9 mouse cellular contexts compared by ENCODE assay signal in the genomic region with DNA sequence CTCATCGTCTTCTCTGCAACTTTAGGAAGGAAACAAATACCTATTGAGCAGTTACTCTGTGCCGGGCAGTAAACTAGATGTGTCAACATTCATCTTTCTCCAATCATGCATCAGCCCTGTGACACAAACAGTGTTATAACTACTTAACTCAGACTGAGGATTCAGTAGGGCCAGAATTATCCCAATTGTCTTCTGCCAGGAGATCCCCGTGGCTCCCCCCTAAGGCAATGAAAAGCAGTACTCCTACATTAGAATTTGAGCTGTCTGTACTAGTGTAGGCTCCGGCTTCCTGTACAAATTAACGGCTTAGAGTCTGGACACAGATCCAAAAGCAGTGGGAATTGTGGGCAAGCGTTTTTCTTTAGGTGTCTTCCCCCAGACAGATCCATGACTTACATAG. TPM values are rescaled to one million over a fixed set of nuclear protein-coding genes. Genes with fewer than 3 reads are reported as not detected.
DNase-seq lines count a peak whose midpoint lies in the region; ATAC-seq lines count a peak whose summit lies in the region.
"Had no signal": no experiment of that assay in that cellular context is flagged by ENCODE, and none has a peak within 500 bp of the region (broad histone marks: within the 10 kb centered on the region; RNA-seq: fewer than 3 reads in every experiment).

No protein-coding gene starts in this region.

- no peak overlapping the region for H3K27ac ChIP-seq in kidney, embryonic 14.5 days (ENCODE audit: low read depth, low read length)
- no peak overlapping the region for H3K27ac ChIP-seq in embryonic facial prominence, embryonic 12.5 days
- H3K27ac ChIP-seq in intestine, embryonic 14.5 days (ENCODE audit: low read depth): no peak overlapping the region
- H3K27ac ChIP-seq in midbrain, embryonic 14.5 days (replicated peaks; ENCODE audit: low read depth, low read length): no peak overlapping the region

- H3K4me2 ChIP-seq in kidney, embryonic 14.5 days (replicated peaks; ENCODE audit: low read depth, low read length): peak overlapping the region; percentile 74
- H3K4me2 ChIP-seq in embryonic facial prominence, embryonic 12.5 days (replicated peaks): peak overlapping the region; percentile 96
- H3K4me2 ChIP-seq in intestine, embryonic 14.5 days (ENCODE audit: low read length): peak overlapping the region; percentile 89
- peak overlapping the region; percentile 90 for H3K4me2 ChIP-seq in midbrain, embryonic 14.5 days (ENCODE audit: low read length)

- peaks cover 8% of the 10 kb centered on the region for H3K4me1 ChIP-seq in kidney, embryonic 14.5 days (ENCODE audit: control insufficient read depth, insufficient read depth, low read length)
- H3K4me1 ChIP-seq in embryonic facial prominence, embryonic 12.5 days: peaks cover 15% of the 10 kb centered on the region
- H3K4me1 ChIP-seq in intestine, embryonic 14.5 days (replicated peaks; ENCODE audit: control insufficient read depth, insufficient read depth, low read length): peaks cover 8% of the 10 kb centered on the region
- peaks cover 8% of the 10 kb centered on the region for H3K4me1 ChIP-seq in midbrain, embryonic 14.5 days (ENCODE audit: control insufficient read depth, insufficient read depth, low read length)

- H3K27me3 ChIP-seq in kidney, embryonic 14.5 days (ENCODE audit: control insufficient read depth, insufficient read depth, low read length): no peaks in the 10 kb centered on the region
- H3K27me3 ChIP-seq in embryonic facial prominence, embryonic 12.5 days: no peaks in the 10 kb centered on the region
- H3K27me3 ChIP-seq in intestine, embryonic 14.5 days (replicated peaks; ENCODE audit: control insufficient read depth, insufficient read depth, low read length): no peaks in the 10 kb centered on the region
- H3K27me3 ChIP-seq in midbrain, embryonic 14.5 days (ENCODE audit: control insufficient read depth, insufficient read depth, low read length): no peaks in the 10 kb centered on the region
- H3K27me3 ChIP-seq: Patski had no signal

- H3K9me3 ChIP-seq in kidney, embryonic 14.5 days (ENCODE audit: control insufficient read depth, low read length): no peaks in the 10 kb centered on the region
- no peaks in the 10 kb centered on the region for H3K9me3 ChIP-seq in embryonic facial prominence, embryonic 12.5 days
- H3K9me3 ChIP-seq in intestine, embryonic 14.5 days (ENCODE audit: control insufficient read depth, low read length): no peaks in the 10 kb centered on the region
- no peaks in the 10 kb centered on the region for H3K9me3 ChIP-seq in midbrain, embryonic 14.5 days (ENCODE audit: control insufficient read depth, low read length)

- peak overlapping the region; percentile 84; the same call in 1 of the 2 replicates for H3K9ac ChIP-seq in kidney, embryonic 14.5 days (ENCODE audit: low read depth, low read length)
- peak overlapping the region; percentile 88 for H3K9ac ChIP-seq in embryonic facial prominence, embryonic 12.5 days
- H3K9ac ChIP-seq in intestine, embryonic 14.5 days (ENCODE audit: low read length): peak overlapping the region; percentile 91; the same call in 1 of the 2 replicates
- H3K9ac ChIP-seq in midbrain, embryonic 14.5 days (replicated peaks; ENCODE audit: low read length): no peak overlapping the region

- WGBS in kidney, embryonic 14.5 days: 74% methylated on average over 6 of the region's 6 CpGs
- 65% methylated on average over 6 of the region's 6 CpGs for WGBS in embryonic facial prominence, embryonic 12.5 days
- WGBS in intestine, embryonic 14.5 days: 70% methylated on average over 6 of the region's 6 CpGs
- WGBS in midbrain, embryonic 14.5 days: 82% methylated on average over 6 of the region's 6 CpGs

- DNase-seq in kidney, postnatal 25 days: no peak
- no peak for DNase-seq in intestine, embryonic 14.5 days (ENCODE audit: low spot score)
- DNase-seq in midbrain, embryonic 14.5 days: no peak
- DNase-seq in adrenal gland, postnatal 10 days: no peak
- no peak for DNase-seq in cerebellum, adult 9-10 months
- DNase-seq in yolk sac, embryonic 10.5 days (ENCODE audit: low spot score): no peak

- ATAC-seq in kidney, embryonic 14.5 days (ENCODE audit: low FRiP score, low TSS enrichment): no peak
- ATAC-seq in embryonic facial prominence, embryonic 12.5 days (ENCODE audit: insufficient number of reproducible peaks, insufficient read depth, low FRiP score, low TSS enrichment): no peak
- no peak for ATAC-seq in intestine, embryonic 14.5 days (replicated peaks; ENCODE audit: low FRiP score, low TSS enrichment, low read depth)
- no peak for ATAC-seq in midbrain, embryonic 14.5 days (ENCODE audit: low FRiP score, low TSS enrichment)

- H3K4me3 ChIP-seq in kidney, embryonic 14.5 days (ENCODE audit: low read length): peak overlapping the region; percentile 68; the same call in 1 of the 2 replicates
- peak overlapping the region; percentile 97 for H3K4me3 ChIP-seq in embryonic facial prominence, embryonic 12.5 days
- peak overlapping the region; percentile 98 for H3K4me3 ChIP-seq in intestine, embryonic 14.5 days (ENCODE audit: low read depth, low read length)
- peak overlapping the region; percentile 68; the same call in 1 of the 2 replicates for H3K4me3 ChIP-seq in midbrain, embryonic 14.5 days (replicated peaks; ENCODE audit: low read depth, low read length)

- peaks cover 55% of the 10 kb centered on the region for H3K36me3 ChIP-seq in kidney, embryonic 14.5 days (ENCODE audit: control insufficient read depth, insufficient read depth, low read length)
- peaks cover 52% of the 10 kb centered on the region for H3K36me3 ChIP-seq in embryonic facial prominence, embryonic 12.5 days
- H3K36me3 ChIP-seq in intestine, embryonic 14.5 days (ENCODE audit: control insufficient read depth, insufficient read depth, low read length): peaks cover 62% of the 10 kb centered on the region
- H3K36me3 ChIP-seq in midbrain, embryonic 14.5 days (ENCODE audit: control insufficient read depth, insufficient read depth, low read length): peaks cover 49% of the 10 kb centered on the region

RNA-seq across cellular contexts. Expression of gene Fen1, which starts 1.1 kb away (rescaled TPM):
- 92.9 and 99.2 TPM in 2 replicates for polyA plus RNA-seq in kidney, embryonic 14.5 days (2014; fragmentation: Nextera tagmentation; extraction: Ambion mirVana)
- polyA plus RNA-seq in embryonic facial prominence, embryonic 12.5 days (2016; fragmentation: Nextera tagmentation; extraction: Ambion mirVana): 90.1 and 95.5 TPM in 2 replicates
- 93.8 and 95.6 TPM in 2 replicates for polyA plus RNA-seq in intestine, embryonic 14.5 days (2014; fragmentation: Nextera tagmentation; extraction: Ambion mirVana)
- 24.8 and 31.0 TPM in 2 replicates for polyA plus RNA-seq in midbrain, embryonic 14.5 days (2014; fragmentation: Nextera tagmentation; extraction: Ambion mirVana)
- 10 to 100 TPM; 20.7 to 21.9 TPM for total RNA-seq in adrenal gland, postnatal 10 days (2021)

RNA-seq across cellular contexts. Expression of gene Tmem258, which starts 1.2 kb away (rescaled TPM):
- 467 and 649 TPM in 2 replicates for polyA plus RNA-seq in kidney, embryonic 14.5 days (2014; fragmentation: Nextera tagmentation; extraction: Ambion mirVana)
- polyA plus RNA-seq in embryonic facial prominence, embryonic 12.5 days (2016; fragmentation: Nextera tagmentation; extraction: Ambion mirVana): 389 and 410 TPM in 2 replicates
- 462 and 499 TPM in 2 replicates for polyA plus RNA-seq in intestine, embryonic 14.5 days (2014; fragmentation: Nextera tagmentation; extraction: Ambion mirVana)
- 363 and 446 TPM in 2 replicates for polyA plus RNA-seq in midbrain, embryonic 14.5 days (2014; fragmentation: Nextera tagmentation; extraction: Ambion mirVana)
- total RNA-seq in adrenal gland, postnatal 10 days (2021): 100 to 1,000 TPM; 166 to 181 TPM

RNA-seq across cellular contexts. Expression of gene Fads1, which starts 22.4 kb away (rescaled TPM):
- polyA plus RNA-seq in kidney, embryonic 14.5 days (2014; fragmentation: Nextera tagmentation; extraction: Ambion mirVana): 51.3 and 94.3 TPM in 2 replicates
- polyA plus RNA-seq in embryonic facial prominence, embryonic 12.5 days (2016; fragmentation: Nextera tagmentation; extraction: Ambion mirVana): 139 and 144 TPM in 2 replicates
- 134 and 142 TPM in 2 replicates for polyA plus RNA-seq in intestine, embryonic 14.5 days (2014; fragmentation: Nextera tagmentation; extraction: Ambion mirVana)
- 125 and 152 TPM in 2 replicates for polyA plus RNA-seq in midbrain, embryonic 14.5 days (2014; fragmentation: Nextera tagmentation; extraction: Ambion mirVana)
- 100 to 1,000 TPM; 177 to 270 TPM for total RNA-seq in adrenal gland, postnatal 10 days (2021)

RNA-seq across cellular contexts. Expression of gene Myrf, which starts 35.5 kb away (rescaled TPM):
- 3.9 and 6.4 TPM in 2 replicates for polyA plus RNA-seq in kidney, embryonic 14.5 days (2014; fragmentation: Nextera tagmentation; extraction: Ambion mirVana)
- polyA plus RNA-seq in embryonic facial prominence, embryonic 12.5 days (2016; fragmentation: Nextera tagmentation; extraction: Ambion mirVana): 1.9 and 2.5 TPM in 2 replicates
- polyA plus RNA-seq in intestine, embryonic 14.5 days (2014; fragmentation: Nextera tagmentation; extraction: Ambion mirVana): 26.0 and 26.3 TPM in 2 replicates
- polyA plus RNA-seq in midbrain, embryonic 14.5 days (2014; fragmentation: Nextera tagmentation; extraction: Ambion mirVana): 0.49 and 0.75 TPM in 2 replicates
- total RNA-seq in adrenal gland, postnatal 10 days (2021): 1 to 10 TPM; 4.9 to 6.4 TPM
